Mouse (Mus musculus) CD4-positive helper T cell, adult 2 months (primary cell): ENCODE results near the gene Fbln1.
"Not testable (repeated sequence)": the region's sequence is repeated elsewhere in the genome, so short reads cannot be mapped to it uniquely, and the experiment has no call there.

Source experiments
- DNase-seq: peaks from one replicate; pipeline ENCODE4 v3.0.0-alpha.2; 2012; ENCODE audit warnings: low read depth, missing footprints, low spot score

Gene Fbln1

DNA sequence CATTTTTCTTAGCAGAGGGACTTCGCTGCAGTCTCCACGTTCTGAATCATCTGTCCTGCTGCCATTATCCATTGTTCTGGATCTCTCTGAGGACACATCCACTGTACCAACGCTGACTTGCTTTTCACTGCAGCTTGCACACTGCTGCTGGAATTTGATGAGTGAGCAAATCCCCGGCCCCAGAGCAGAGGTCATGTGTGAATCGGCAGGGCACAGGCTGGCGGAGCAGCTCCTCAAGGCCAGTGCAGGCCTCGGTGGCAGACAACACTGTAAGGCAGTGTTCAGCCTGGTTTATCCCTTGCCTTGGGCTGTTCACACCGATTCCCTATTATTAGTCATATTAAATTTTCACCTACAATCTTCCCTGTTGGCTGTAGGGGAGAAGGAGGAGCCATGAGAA, 89.8 kb downstream of the Fbln1 start:
- DNase-seq, result no peak

DNA sequence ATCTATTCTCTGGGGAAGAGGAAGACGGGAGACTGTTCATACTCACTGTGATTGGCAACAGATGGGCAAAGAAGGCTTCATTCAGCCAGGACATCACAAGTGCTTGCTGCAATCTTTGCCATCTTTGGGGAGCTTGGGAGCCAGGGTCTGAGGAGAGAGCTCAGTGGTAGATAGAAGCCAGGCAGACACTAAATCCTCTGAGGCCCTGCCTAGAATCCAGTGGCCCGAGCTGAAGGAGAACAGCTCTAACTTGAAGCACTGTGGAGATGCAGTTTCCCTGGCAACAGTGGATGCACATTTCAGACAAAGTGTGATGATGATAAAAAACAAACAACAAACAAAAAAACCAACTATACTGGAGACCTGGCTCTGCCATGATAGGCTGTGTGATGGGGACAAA, 90.2 kb downstream of the Fbln1 start:
- DNase-seq, result no peak

DNA sequence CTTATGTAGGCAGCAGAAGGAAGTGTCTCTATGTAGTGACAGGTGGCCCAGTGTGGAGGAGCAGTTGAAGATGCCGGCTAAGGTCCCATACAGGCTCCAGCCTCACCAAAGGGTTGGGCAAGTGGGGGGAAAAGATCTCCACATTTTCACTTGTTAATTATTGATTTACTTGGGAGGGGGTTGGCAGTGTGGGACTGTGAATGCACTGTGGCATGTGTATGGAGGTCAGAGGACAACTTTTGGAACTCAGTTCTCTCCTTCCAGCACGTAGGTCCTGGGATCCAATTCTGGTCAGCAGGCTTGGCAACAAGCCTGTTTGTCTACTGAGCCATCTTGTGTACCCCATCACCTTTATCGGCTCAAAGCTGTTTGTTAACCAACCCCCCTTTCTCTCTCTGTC, 90.8 kb downstream of the Fbln1 start:
- no peak for DNase-seq

DNA sequence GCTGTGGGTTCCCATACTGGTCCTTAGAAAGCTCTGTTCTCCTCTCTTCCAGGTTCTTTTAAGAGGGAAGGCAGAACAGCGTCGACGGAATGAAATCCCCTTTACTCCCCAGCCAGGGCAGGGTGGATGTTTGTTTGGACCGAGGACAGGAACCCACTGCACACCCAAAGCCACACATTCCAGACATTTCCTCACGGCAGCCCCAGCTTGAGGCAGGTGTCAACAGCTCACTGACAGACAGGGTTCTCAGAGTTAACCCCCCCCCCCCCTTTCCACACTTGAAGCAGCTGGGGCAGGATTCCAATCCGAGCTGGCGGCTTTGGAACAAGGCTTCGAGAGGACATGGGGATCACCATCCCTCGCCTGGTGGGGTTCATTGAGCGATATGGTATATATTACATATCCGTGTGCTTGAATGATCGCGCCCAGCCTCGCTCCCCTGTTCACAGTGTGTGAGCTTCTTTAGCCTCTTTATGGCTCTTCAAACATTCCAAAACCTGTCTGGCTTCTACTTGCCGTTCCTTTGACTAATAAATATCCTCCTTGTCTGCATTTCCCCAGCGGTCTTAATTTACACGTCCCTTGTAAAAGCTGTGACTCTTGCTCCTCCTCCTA, 92.5 kb downstream of the Fbln1 start:
- no peak for DNase-seq

DNA sequence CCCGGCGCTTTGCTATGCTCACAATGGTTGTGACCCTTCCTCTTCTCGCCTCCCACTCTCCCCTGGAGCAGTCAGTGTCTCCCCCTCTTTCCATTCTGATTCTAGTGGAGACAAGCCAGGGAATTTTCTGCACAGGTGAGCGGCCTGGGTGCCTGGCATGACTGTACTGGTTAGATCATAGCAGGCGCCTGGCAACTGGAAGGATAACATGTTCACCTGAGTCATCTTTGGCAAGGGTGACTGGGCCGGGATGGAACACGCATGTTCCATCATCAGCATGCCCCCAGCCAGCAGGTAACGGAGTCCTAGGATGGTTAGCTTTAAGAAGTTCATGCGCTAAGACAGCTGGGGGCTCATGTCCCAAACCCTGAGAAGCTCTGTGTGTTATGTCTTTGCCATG, 93.2 kb downstream of the Fbln1 start:
- DNase-seq, result no peak

DNA sequence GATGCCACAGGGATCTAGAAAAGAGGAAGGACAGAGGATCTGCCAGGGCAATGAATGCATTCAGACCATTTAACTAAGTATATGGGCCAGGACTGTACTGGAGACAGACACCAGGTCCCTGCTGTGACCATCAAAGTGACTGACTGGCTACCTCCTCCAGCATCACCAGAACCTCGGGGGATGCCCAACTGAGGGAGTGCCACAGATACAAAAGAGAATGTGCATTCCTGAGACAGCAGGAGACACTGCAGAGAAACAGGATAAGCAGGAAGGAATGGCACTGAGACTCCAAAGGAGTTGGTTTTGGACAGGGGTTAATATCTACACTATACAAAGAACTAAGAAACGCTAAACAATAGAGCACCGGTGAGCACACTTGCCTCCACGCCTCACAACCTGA, 97.5 kb downstream of the Fbln1 start:
- no peak for DNase-seq

DNA sequence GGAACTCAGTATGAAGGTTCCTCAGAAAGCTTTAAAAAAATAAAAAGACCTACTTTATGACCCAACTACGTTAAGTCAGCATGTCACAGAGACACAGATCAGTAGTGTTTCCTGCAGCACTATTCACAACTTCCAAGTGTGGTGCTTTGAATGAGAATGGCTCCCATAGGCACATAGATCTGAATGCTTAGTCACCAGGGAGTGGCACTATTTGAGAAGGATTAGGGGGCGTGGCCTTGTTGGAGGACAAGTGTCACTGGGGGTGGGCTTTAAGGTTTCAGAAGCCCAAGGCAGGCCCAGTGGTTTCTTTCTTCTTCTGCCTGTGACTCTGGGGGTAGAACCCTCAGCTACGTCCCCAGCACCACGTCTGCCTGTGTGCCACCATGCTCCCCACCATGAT, 98.2 kb downstream of the Fbln1 start:
- DNase-seq, result no peak

DNA sequence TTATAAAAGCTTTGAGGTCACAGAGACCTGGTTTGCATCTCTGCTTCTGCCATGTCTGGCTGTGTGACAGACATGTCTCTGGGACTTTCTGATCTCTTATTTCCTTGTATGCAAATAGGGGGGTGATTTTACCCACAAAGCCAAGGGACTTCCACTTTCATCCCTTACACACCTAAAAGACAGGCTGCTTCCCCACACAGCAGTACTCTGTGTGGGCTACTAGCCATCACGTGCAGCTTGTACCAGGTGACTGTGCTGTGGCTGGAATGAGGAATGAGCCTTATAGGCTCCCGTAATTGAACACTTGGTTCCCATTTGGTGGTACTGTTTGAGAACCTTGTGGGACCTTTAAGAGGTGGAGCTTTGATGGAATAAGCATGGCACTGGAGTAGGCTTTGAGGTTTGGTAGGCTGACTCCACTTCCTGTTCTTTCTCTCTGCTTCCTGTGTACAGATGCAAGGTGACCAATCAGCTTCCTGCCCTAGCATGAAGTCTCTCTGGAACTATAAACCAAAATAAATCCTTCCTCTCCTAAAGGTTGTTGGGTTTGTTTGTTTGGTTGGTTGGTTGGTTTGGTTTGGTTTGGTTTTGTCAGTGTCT, 101.4 kb downstream of the Fbln1 start:
- DNase-seq, result no peak

DNA sequence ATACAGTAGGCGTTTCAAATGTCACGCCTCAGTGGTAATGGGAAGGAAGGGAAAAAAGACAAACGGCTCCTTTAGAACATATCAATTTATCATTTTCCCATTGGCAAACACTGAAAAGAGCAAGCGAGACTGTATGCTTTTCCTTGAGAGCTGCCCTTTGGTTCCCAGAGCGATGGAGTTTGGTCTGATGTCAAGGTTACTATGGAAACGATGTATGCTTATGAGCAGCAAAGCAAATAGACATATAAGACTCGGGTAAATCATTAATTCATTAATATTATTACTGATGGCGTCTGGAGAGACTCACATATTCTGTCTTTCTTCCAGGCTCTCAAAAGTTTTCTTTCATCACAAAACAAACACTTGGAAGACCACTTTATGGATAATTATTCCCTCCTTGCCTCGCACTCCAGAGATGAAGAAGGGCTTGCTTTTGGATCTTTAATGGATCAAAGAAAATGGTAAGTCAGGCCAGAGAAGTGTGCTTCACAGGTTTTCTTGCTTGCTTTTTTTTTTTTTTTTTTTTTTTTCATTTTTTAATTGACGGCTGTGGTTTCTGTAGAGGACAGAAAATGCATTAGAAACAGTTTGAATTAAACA, 105.4 kb downstream of the Fbln1 start:
- no peak for DNase-seq

DNA sequence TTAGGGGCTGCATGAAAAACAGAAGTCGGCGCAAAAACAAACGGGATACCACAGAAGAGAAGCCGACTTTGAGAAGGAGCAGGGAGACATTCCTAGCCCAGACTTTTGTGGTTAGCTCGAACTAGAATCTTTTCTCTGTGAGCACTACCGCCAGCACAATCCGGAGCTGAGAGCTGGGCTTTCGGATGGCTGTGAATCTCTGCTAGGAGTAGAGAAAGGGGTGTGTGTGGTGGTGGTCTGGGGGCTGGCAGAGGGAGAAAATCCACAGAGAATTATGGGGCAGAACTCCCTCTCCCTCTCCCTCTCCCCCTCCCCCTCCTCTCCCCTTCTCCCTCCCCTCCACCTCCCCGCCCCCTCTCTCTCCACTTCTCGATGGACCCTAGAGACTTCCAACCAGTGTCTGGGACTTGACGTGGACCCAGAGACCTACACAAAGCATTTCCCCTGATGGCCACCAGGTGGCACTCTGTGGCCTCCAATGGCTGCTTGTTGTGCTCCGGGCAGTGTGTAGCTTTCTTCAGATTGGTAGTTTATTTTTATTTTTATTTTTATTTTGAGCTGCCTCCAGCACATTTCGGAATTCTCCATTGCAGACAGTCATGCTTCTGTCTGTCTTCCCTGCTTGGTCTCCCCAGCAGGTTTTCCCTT, 109.8 kb downstream of the Fbln1 start:
- DNase-seq, result peak; percentile 58

DNA sequence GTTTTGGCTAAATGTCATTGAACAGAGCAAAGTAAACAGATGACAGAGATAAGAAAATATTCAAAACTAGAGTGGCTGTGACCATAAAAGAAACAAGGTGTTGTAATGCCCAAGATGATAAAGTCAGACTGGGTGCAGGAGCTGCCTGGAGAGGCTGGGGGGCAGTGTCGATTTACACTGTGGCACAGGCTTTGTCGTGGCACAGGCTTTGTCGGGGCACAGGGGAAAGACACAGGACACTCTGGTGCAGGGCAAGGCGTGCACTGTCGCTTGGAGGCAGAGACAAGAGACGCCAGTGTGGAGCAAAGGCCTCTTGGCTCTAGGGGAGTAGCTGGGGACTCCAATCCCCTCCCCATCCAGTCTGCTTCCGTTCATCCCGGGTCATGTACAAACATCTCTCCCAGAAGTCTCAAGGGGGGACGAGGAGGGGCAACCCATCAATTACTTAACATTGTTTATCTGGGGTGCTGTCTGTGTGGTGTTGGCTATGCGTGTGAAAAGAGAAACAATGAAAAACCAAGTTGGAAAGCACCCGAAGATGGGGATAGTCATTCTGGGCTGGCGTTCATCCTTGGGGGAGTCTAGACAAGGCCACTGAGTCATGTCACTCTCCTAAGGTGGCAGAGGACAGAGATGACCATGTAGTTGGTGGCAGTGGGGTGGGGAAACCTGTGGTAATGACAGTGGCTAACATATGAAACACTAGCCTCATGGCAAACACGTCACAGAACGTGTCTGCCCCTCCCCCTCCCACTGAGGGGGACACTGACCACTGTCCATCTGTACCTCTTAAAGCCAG, 110.8 kb downstream of the Fbln1 start:
- DNase-seq, result no peak

DNA sequence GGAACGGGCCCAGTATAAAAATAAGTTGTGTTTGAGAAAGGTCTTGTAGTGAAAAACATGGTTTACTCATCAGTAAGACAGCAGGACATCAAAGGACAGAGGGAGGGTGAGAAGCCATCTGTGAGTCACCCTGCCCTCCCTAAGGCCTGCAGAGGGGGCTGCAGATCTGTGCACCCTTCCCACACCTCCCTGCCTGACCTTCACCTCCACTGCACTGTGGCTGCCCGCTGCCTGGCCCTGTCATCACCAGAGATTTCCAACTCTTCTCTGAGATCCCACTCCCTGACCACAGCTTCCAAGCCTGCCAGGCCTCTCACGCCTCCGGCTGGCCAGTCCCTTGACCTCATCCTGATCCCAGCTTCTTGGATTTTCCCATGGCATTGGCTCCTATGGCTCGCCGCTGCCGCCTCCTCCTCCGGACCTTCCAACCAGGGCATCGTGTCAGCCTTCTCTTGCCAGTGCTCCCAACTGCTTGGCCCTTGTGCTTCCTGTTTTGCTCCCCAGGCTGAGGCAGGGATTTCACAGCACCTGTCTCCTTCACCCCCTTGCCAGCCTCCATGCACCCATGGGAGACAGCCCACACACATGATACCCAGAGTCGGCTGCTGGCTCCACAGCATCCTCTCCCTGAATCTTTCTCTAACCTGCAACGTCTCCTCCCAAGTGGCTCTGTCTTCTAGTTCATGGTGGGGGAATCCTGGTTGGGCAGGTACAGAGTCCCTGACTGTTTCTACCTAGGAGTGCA, 114.3 kb downstream of the Fbln1 start:
- no peak for DNase-seq

DNA sequence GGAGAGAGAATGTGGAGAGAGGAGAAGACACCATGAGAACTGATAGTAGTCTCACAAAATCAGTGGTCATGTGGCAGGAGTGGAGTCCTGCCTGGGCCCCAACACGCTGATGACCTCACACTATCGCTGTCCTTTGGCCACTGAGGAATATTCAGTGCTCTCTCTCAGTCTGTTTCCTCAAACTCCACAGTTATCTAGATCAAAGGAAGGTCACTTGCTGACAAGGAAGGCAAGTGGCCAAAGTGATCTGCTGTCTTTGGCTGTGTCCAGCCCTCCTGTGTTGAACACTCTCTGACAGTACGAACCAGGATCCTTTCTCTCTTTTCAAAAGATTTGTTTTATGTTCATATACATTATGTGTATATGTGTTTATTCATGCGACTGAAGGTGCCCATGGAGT, 117.5 kb downstream of the Fbln1 start:
- DNase-seq, result no peak

DNA sequence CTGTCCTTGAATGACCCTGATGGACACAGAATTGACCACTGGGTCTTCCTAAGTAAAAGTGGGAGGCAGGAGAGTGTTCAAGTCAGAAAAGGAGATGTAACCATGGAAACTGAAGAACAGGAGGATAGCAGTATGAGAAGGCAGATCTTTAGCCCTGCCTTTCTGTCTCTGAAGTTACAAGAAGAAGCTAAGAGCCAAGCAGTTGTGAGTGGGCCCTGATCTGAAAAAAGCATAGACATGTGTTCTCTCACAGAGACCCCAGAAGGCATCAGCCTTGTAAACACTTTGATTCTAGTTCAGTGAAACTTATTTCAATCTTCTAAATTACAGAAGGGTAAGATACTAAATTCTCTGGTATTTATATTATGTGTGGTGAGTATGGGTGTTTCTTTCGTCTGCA, 118.7 kb downstream of the Fbln1 start:
- DNase-seq, result no peak

DNA sequence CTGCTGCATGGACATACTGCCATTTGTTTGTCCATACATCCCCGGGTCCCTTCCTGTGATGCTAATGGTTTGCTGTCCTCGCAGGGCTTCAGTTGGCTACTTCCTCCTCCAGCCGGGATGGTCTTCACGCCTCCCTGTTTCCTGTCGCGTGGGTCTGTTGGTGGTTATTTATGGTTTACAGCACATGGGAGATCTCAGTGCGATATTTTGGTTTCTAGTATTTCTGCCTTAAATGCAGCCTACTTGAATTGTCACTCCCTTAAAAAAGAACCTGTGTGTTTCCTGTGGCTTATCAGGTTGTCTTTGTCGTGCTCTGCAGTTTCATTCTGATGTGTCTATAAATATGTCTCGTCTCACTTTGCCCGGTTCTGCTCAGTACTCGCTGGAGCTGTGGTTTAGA, 122.1 kb downstream of the Fbln1 start:
- peak; percentile 51 for DNase-seq

DNA sequence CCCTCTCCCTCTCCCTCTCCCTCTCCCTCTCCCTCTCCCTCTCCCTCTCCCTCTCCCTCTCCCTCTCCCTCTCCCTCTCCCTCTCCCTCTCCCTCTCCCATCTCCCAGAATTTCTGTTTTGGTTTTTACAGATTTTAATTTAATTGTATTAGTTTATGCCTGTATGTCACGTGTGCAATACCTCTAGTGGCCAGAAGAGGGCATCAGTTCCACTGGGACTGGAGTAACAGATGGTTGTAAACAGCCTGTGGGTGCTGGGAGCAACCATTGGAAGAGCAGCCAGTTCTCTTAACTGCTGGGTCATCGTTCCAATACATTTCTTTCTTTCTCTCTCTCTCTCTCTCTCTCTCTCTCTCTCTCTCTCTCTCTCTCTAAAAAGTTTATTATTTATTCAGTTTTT, 122.7 kb downstream of the Fbln1 start:
- DNase-seq, result peak; percentile 43

DNA sequence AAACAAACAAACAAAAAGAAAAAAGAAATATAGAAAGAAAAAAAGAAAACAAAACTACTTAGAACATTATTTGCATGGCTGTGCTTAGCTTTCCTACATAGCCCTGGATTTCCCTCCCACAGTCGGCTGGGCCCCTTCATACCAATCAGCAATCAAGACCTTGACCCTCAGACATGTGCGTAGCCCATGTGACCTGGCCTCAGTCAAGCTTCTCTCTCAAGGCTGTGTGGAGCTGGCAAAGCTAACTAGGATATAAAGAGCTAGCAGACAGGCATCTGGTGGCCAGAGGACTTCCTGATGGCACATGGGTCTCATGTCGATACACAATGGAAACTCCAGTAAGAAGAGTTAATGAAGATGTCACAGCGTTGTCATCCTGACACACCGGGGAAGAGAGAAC, 123.3 kb downstream of the Fbln1 start:
- no peak for DNase-seq

DNA sequence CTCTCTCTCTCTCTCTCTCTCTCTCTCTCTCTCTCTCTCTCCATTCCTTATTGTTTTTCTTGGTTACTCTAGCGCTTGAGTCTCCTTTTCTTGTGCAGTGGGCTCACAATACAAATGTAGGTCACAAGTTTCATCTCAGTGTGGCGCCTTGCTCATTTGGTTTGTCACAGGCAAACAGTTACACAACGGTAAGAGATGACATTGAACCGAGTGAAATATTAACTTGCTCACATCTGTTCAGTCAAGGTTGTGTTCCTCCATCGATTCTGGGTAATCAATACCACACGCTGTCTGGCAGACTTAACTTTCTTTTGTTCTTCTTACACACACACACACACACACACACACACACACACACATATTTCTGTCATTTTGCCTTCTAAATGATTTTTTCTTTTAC, 124.3 kb downstream of the Fbln1 start:
- DNase-seq, result no peak

DNA sequence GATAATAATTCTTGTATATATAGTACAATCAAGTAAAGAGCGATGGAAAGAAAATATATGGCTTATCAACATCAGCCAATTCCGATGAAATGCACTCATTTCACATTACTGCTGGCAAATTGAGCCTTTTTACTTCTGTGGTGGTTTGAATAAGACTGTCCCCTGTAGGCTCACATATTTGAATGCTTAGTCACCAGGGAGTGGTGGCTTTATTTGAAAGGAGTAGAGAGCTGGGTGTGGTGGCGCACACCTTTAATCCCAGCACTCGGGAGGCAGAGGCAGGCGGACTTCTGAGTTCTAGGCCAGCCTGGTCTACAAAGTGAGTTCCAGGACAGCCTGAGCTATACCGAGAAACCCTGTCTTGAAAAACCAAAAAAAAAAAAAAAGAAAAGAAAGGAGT, 127.8 kb downstream of the Fbln1 start:
- not testable (repeated sequence) for DNase-seq

DNA sequence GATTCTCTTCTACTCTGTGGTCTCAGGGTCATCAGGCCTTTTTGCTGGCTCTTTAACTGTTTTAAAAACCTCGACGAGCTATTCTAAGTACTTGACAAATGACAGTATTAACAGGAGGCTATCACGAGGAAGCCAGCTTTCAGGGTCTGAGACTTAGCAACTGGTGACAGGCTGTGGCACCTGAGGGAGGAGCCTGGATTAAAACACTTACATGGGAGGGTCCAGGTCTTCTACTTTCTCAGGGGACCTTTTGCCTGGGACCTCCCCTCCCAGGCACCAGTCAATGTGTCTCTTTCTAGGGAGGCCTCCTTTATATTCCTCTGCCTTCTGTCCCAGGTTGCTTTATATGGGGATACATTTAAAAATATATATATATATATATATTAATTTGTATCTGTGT, 128.5 kb downstream of the Fbln1 start:
- no peak for DNase-seq

DNA sequence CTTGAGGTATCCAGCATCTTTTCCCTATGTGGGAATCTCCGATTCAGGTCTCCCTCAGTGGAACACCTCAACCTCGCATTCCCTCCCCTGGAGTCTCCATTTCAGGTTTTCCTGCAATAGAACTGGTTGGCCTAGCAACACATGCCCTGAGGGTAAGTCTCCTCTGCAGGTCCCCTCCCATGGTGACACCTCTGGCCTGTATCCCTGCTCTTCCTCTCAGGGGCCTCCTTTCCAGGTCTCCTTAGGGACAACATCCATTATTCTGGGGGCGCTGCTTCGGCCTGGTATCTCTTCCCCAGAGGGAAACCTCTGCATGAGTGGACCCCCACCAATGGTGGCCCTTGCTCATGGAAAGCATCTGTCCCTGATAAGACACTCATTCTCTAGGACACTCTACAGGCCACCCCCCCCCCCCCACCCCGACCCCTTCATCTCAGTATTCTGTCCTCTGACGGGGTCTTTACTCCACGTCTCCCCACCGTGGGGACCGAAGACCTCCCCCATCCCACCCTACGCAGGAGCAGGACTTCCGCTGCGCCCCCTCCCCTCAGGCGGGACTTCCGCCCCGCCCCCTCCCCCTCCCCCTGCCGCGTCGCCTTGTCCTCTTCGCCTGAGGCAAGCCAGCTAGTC, 130.0 kb downstream of the Fbln1 start, which contains the start of gene Atxn10:
TSS of gene Atxn10 (plus strand) at position 575 of the 630 bp plus-strand sequence.
- peak; percentile 10 for DNase-seq
